24 mouse cellular contexts compared by ENCODE assay signal in genomic region chr15:83345898-83346529, GRCm38 (mm10). TPM values are rescaled to one million over a fixed set of nuclear protein-coding genes. Genes with fewer than 3 reads are reported as not detected.
DNase-seq lines count a peak whose midpoint lies in the region; ATAC-seq and TF ChIP-seq lines count a peak whose summit lies in the region.
"Had no signal": no experiment of that assay in that cellular context is flagged by ENCODE, and none has a peak within 500 bp of the region (broad histone marks: within the 10 kb centered on the region; RNA-seq: fewer than 3 reads in every experiment).

No protein-coding gene starts in this region.

- no peak overlapping the region for H3K9ac ChIP-seq in heart, postnatal 0 days (replicated peaks; ENCODE audit: low read depth, low read length)
- peak overlapping the region; percentile 26; the same call in 1 of the 2 replicates for H3K9ac ChIP-seq in ES-E14 (ENCODE audit: insufficient read depth, low read depth, low read length, poor library complexity, severe bottlenecking)
- H3K9ac ChIP-seq in liver, embryonic 12.5 days = no peak overlapping the region
- no peak overlapping the region for H3K9ac ChIP-seq in stomach, postnatal 0 days (ENCODE audit: low read length)
- H3K9ac ChIP-seq: forebrain, embryonic 15.5 days; hindbrain, embryonic 12.5 days; kidney, embryonic 15.5 days; limb, embryonic 15.5 days; lung, embryonic 14.5 days; neural tube, embryonic 12.5 days had no signal

- no peak for TF ChIP-seq EP300 in heart, postnatal 0 days (IDR thresholded peaks at IDR 0.05; ENCODE audit: low read depth)
- TF ChIP-seq EP300 in stomach, postnatal 0 days (optimal IDR thresholded peaks at IDR 0.05) = no peak

- WGBS in heart, postnatal 0 days = 93% methylated on average over 15 of the region's 15 CpGs
- 81% methylated on average over 15 of the region's 15 CpGs for WGBS in liver, embryonic 12.5 days (ENCODE audit: insufficient replicate concordance)
- 86% methylated on average over 15 of the region's 15 CpGs for WGBS in stomach, postnatal 0 days

- TF ChIP-seq CTCF in heart, postnatal 0 days (IDR thresholded peaks at IDR 0.05; ENCODE audit: low read depth) = 0 out of 2 replicates have a peak, but pooled peaks have one; percentile 10
- peak; percentile 40 for TF ChIP-seq CTCF in stomach, postnatal 0 days (IDR thresholded peaks at IDR 0.05; ENCODE audit: low read depth)
- TF ChIP-seq CTCF in gastrocnemius, adult 2 months (IDR thresholded peaks at IDR 0.05) = no peak

- H3K4me3 ChIP-seq in heart, postnatal 0 days (ENCODE audit: low read depth, low read length) = no peak overlapping the region
- H3K4me3 ChIP-seq in ES-E14 (ENCODE audit: insufficient read depth in 1 of 2, low read depth in 1 of 2, low read length in 2 of 2, poor library complexity in 1 of 2, severe bottlenecking in 1 of 2) = no peak overlapping the region
- H3K4me3 ChIP-seq in liver, embryonic 12.5 days = no peak overlapping the region
- H3K4me3 ChIP-seq in stomach, postnatal 0 days (ENCODE audit: low read depth, low read length) = no peak overlapping the region
- no peak overlapping the region for H3K4me3 ChIP-seq in gastrocnemius, adult 2 months
- H3K4me3 ChIP-seq: embryonic facial prominence, embryonic 13.5 days; forebrain, embryonic 15.5 days; hindbrain, embryonic 12.5 days; kidney, embryonic 15.5 days; limb, embryonic 15.5 days; midbrain, embryonic 10.5 days; neural tube, embryonic 12.5 days had no signal

- H3K4me2 ChIP-seq in heart, postnatal 0 days (ENCODE audit: low read depth, low read length) = no peak overlapping the region
- H3K4me2 ChIP-seq in liver, embryonic 12.5 days = no peak overlapping the region
- H3K4me2 ChIP-seq in stomach, postnatal 0 days (replicated peaks; ENCODE audit: low read depth) = no peak overlapping the region
- H3K4me2 ChIP-seq: embryonic facial prominence, embryonic 13.5 days; forebrain, embryonic 15.5 days; hindbrain, embryonic 12.5 days; kidney, embryonic 15.5 days; limb, embryonic 15.5 days; lung, embryonic 14.5 days; neural tube, embryonic 12.5 days had no signal

- in situ Hi-C loops in ES-E14 (cut with MboI; ENCODE audit: low sequenced_read_pairs in 2 of 2, unreplicated experiment in 2 of 2) = no loop called here

- no peaks in the 10 kb centered on the region for H3K9me3 ChIP-seq in heart, postnatal 0 days (replicated peaks; ENCODE audit: control insufficient read depth, low read length)
- no peaks in the 10 kb centered on the region for H3K9me3 ChIP-seq in ES-E14 (ENCODE audit: control insufficient read depth, insufficient read depth, low read depth, low read length)
- H3K9me3 ChIP-seq in liver, embryonic 12.5 days (replicated peaks) = no peaks in the 10 kb centered on the region
- no peaks in the 10 kb centered on the region for H3K9me3 ChIP-seq in stomach, postnatal 0 days (ENCODE audit: control insufficient read depth, low read length)
- H3K9me3 ChIP-seq: embryonic facial prominence, embryonic 13.5 days; forebrain, embryonic 15.5 days; hindbrain, embryonic 12.5 days; kidney, embryonic 15.5 days; limb, embryonic 15.5 days; midbrain, embryonic 10.5 days; neural tube, embryonic 12.5 days had no signal

- no peak for ATAC-seq in heart, postnatal 0 days (ENCODE audit: insufficient read depth, low read depth)
- ATAC-seq in liver, embryonic 12.5 days = no peak
- ATAC-seq in stomach, postnatal 0 days (ENCODE audit: low FRiP score, low TSS enrichment) = no peak
- ATAC-seq: forebrain, embryonic 15.5 days; inflammation-experienced regulatory T-cells, adult 6 months; Patski had no signal

- H3K36me3 ChIP-seq in heart, postnatal 0 days (replicated peaks; ENCODE audit: control insufficient read depth, insufficient read depth, low read length) = peaks cover 15% of the 10 kb centered on the region
- no peaks in the 10 kb centered on the region; the same call in 1 of the 2 replicates for H3K36me3 ChIP-seq in ES-E14 (ENCODE audit: control insufficient read depth, insufficient read depth, low read length, poor library complexity, severe bottlenecking)
- peaks cover 19% of the 10 kb centered on the region for H3K36me3 ChIP-seq in liver, embryonic 12.5 days
- peaks cover 4% of the 10 kb centered on the region; the same call in 1 of the 2 replicates for H3K36me3 ChIP-seq in stomach, postnatal 0 days (ENCODE audit: control insufficient read depth, insufficient read depth, low read length)

- no peaks in the 10 kb centered on the region for H3K27me3 ChIP-seq in heart, postnatal 0 days (ENCODE audit: control insufficient read depth, insufficient read depth, low read length)
- no peaks in the 10 kb centered on the region for H3K27me3 ChIP-seq in liver, embryonic 12.5 days (replicated peaks)
- no peaks in the 10 kb centered on the region for H3K27me3 ChIP-seq in stomach, postnatal 0 days (ENCODE audit: control insufficient read depth, insufficient read depth, low read length)
- H3K27me3 ChIP-seq: embryonic facial prominence, embryonic 13.5 days; forebrain, embryonic 15.5 days; hindbrain, embryonic 12.5 days; kidney, embryonic 15.5 days; limb, embryonic 15.5 days; neural tube, embryonic 12.5 days; Patski had no signal

- intact Hi-C loops in heart, postnatal 10 days (cut with DNase I) = no loop called here
- intact Hi-C loops in gastrocnemius, adult 2 months (cut with DNase I) = no loop called here

- no peak for DNase-seq in heart, postnatal 0 days (ENCODE audit: low spot score)
- DNase-seq in heart, postnatal 10 days = no peak
- DNase-seq in ES-E14 (ENCODE audit: low read depth, low spot score) = no peak
- DNase-seq in stomach, postnatal 0 days (ENCODE audit: low spot score) = no peak
- DNase-seq in gastrocnemius, adult 2 months = no peak
- DNase-seq in neural tube, embryonic 10.5 days (ENCODE audit: extremely low spot score, low spot score) = no peak
- DNase-seq: adrenal gland, postnatal 14 days; B cell, adult 2 months; cerebellum, adult 11-12 months; cerebellum, postnatal 14 days; lung, embryonic 14.5 days; lung, postnatal 36 days; thymus, adult 18-20 months; thymus, postnatal 4 days had no signal

- H3K4me1 ChIP-seq in heart, postnatal 0 days (ENCODE audit: control insufficient read depth, insufficient read depth) = peaks cover 25% of the 10 kb centered on the region
- peaks cover 11 to 20% of the 10 kb centered on the region in 2 experiments for H3K4me1 ChIP-seq in ES-E14 (ENCODE audit: control insufficient read depth in 2 of 2, insufficient read depth in 2 of 2, low read length in 2 of 2, poor library complexity in 1 of 2)
- H3K4me1 ChIP-seq in liver, embryonic 12.5 days = peaks cover 68% of the 10 kb centered on the region
- H3K4me1 ChIP-seq in stomach, postnatal 0 days (replicated peaks; ENCODE audit: control insufficient read depth, insufficient read depth) = peaks cover 2% of the 10 kb centered on the region

- H3K27ac ChIP-seq in heart, postnatal 0 days (ENCODE audit: low read depth) = peak overlapping the region; percentile 92; the same call in 1 of the 2 replicates
- H3K27ac ChIP-seq in ES-E14 (ENCODE audit: insufficient read depth, low read depth, low read length, poor library complexity, severe bottlenecking) = no peak overlapping the region
- H3K27ac ChIP-seq in liver, embryonic 12.5 days = peak overlapping the region; percentile 86
- H3K27ac ChIP-seq in stomach, postnatal 0 days (replicated peaks) = 0 out of 2 replicates have a peak overlapping the region, but pooled peaks have one; percentile 45
- no peak overlapping the region for H3K27ac ChIP-seq in gastrocnemius, adult 2 months
- H3K27ac ChIP-seq: embryonic facial prominence, embryonic 13.5 days; forebrain, embryonic 15.5 days; hindbrain, embryonic 12.5 days; kidney, embryonic 15.5 days; midbrain, embryonic 10.5 days; neural tube, embryonic 12.5 days had no signal

TF ChIP-seq in ES-E14, 5 proteins besides CTCF, POLR2A, EP300 and RAD21:
- TF ChIP-seq CHD2 (IDR thresholded peaks at IDR 0.05; ENCODE audit: low read depth, low read length) = no peak
- TF ChIP-seq MAFK (IDR thresholded peaks at IDR 0.05; ENCODE audit: insufficient read depth, low read depth, low read length) = no peak
- no peak for TF ChIP-seq HCFC1 (IDR thresholded peaks at IDR 0.05; ENCODE audit: borderline replicate concordance, insufficient read depth, low read length)
- no peak for TF ChIP-seq ZC3H11A (IDR thresholded peaks at IDR 0.05; ENCODE audit: borderline replicate concordance, low read depth, low read length)
- TF ChIP-seq ZNF384 (IDR thresholded peaks at IDR 0.05; ENCODE audit: low read depth, low read length) = no peak

RNA-seq across cellular contexts. Expression of gene Arfgap3, which starts 4.0 kb away (rescaled TPM):
- total RNA-seq in heart, postnatal 0 days (2014; rRNA removed; ENCODE audit: low replicate concordance) = 86.9 and 112 TPM in 2 replicates
- polyA plus RNA-seq in heart, postnatal 0 days (2015; fragmentation: Nextera tagmentation; extraction: Ambion mirVana) = 22.4 and 25.4 TPM in 2 replicates
- total RNA-seq in heart, postnatal 10 days (2021) = 10 to 100 TPM; 15.6 to 20.2 TPM
- 10.8 and 13.5 TPM in 2 replicates for total RNA-seq in ES-E14 (2012; rRNA removed)
- polyA plus RNA-seq in liver, embryonic 12.5 days (2016; fragmentation: Nextera tagmentation; extraction: Ambion mirVana) = 16.2 and 19.9 TPM in 2 replicates
- polyA plus RNA-seq in stomach, postnatal 0 days (2015; fragmentation: Nextera tagmentation; extraction: Ambion mirVana) = 57.0 and 60.3 TPM in 2 replicates
- total RNA-seq in gastrocnemius, adult 2 months (2021) = 1 to 10 TPM; 6.0 to 6.7 TPM

Comparison
In these comparisons a context has a peak if more than half of its experiments do, and no peak if none do; other contexts are left out.
1. H3K27ac ChIP-seq: peak in heart, postnatal 0 days (single experiment), liver, embryonic 12.5 days (single experiment) and stomach, postnatal 0 days (single experiment); none in ES-E14 (single experiment) and gastrocnemius, adult 2 months (single experiment).